Mouse (Mus musculus) granulocyte monocyte progenitor cell, adult 5-6 weeks (primary cell): ENCODE data around the gene Psen1. TPM values are rescaled to one million over a fixed set of nuclear protein-coding genes. Genes with fewer than 3 reads are reported as not detected.

ENCODE experiments used
- ATAC-seq: replicated peaks from 2 replicates; pipeline ENCODE4 v1.8.0; 2016; ENCODE audit warnings: mild to moderate bottlenecking, moderate TSS enrichment, inconsistent platforms; ENCODE audit not compliant: poor library complexity, severe bottlenecking
- total RNA-seq, 2 experiments: library from RNA; stranded (forward) in 1 of 2; stranded (reverse) in 1 of 2; fragments of 200-712, 200-1000 nt in 1 of 2; fragments of >200 nt in 1 of 2; fragmentation: Nextera tagmentation in 1 of 2; gene quantifications; 2 replicates each; pipeline ENCODE4 v1.2.3; 2014 to 2017

Gene Psen1
- total RNA-seq, 2 experiments from 2014 or later, result 74.1 to 75.0 TPM

- no peak for ATAC-seq
Measured at GRCm38 (mm10) chr12:83721281-83721680, 33.3 kb downstream of the Psen1 start.

DNA sequence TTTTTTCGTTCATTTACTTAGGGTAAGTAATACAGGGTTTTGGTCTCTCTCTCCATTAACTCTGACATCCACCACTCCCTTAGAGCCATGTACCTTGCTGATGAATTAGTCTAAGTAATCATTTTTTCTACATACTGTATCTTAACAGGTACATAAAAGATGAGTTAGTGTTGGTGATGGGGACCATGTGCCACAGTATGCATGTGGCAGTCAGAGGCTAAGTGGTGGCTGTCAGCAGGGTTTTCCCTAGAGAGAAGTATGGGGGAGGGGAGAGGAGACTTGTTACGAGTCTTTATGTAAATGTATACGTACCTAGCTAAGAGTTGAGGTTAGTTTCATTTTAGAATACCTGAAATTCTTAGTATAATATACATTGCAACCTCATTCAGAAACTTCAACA is 35.1 kb downstream of the Psen1 start:
- ATAC-seq, result no peak

DNA sequence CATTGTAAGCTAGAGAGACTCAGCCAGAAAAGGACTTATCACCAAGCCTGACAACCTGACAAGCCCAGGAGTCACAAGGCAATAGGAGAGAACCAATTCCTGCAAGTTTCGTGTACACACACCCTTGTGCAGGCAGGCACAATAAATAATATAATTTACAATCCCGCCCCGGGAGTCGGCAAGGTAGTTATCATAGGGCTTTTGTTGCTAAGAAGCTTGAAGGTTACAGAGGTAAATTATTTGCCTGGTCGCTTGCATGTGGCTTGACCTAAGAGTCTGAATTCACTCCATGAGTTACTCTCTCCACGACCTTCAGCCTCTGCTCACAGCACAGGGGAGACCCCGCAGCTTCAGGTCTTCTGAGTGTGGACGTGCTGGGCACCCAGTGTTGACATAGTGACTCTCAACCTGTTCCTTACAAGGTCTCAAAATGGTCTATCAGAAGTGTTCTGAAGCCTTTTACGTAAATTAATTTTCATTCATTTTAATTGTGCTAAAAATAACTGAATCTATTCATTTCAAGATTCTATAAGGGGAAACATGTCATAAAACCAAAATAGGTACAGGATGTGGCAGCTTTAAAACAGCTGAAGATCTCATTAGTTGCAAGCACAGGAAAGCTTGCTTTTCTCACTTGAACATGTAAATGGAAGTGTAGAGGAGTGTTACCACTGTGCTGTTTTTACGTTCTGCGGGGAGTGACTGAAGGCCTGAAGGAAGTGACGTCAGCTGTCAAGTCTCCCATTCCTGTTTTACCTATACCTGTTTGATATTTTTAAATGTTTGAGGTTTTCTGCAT is 38.8 kb downstream of the Psen1 start:
- ATAC-seq, result no peak

DNA sequence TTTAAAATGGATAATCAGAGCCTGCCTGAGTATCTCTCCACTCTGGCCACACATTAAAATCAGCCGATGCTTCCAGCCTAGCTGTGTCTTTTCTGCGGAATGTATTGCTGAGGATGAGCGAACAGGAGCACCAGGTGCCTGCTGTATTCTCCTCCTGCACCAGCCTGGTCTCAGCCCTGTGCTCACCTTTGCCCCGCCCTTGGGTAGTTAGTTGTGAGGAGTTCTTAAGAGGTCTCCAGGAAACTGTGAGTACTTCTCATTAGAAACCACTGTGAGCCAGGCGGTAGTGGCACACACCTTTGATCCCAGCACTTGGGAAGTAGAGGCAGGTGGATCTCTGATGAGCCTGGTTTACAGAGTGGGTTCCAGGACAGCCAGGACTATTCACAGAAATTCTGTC is 44.3 kb downstream of the Psen1 start:
- no peak for ATAC-seq

DNA sequence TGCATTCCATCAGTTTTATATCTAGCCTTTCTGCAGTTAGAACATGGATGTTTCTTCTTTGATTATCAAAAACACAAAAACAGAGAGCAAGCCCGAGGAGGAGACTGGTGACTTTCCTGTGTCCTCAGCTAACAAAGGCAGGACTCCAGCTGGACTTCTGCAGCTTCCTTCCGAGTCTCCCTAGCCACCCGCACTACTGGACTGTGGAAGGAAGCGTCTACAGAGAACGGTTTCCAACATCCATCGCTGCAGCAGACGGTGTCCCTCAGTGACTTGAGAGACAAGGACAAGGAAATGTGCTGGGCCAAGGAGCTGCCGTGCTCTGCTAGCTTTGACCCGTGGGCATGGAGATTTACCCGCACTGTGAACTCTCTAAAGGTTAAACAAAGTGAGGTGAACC is 46.1 kb downstream of the Psen1 start:
- ATAC-seq, result no peak

DNA sequence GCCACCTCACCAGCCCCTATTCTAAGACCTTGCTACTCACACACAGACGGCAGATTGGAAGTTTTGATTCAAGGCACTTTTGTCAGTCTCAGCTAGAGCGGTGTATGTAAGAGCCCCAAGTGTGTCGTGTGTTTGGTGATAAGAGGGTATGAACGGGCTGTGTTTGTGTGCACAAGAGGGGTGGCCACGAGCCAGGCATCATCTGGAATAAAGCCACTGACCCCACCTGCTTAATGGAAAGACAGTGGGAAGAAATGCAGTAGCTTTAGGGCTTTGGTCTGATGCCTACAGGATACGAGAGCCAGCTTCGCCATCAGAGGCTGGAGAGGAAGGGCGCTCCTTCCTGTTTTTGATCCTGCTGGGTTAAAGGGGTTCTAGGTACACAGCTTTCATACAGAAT is 48.3 kb downstream of the Psen1 start:
- ATAC-seq, result no peak

DNA sequence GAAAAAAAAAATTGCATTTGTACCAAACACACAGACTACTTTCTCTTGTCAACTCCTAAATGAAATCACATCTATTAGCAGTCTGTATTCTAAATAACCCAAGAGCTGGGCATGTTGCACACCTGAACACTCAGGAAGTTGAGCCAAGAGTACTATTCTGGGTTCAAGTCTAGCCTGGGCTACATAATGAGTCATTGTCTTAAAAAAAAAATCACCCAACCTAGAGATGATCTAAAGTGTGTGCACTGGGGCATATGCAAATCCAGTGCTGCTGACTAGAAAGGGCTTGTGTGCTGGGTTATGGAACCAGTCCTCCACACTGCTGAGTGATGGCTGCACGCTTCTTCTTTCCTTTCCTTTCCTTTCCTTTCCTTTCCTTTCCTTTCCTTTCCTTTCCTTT is 50.7 kb downstream of the Psen1 start:
- no peak for ATAC-seq

DNA sequence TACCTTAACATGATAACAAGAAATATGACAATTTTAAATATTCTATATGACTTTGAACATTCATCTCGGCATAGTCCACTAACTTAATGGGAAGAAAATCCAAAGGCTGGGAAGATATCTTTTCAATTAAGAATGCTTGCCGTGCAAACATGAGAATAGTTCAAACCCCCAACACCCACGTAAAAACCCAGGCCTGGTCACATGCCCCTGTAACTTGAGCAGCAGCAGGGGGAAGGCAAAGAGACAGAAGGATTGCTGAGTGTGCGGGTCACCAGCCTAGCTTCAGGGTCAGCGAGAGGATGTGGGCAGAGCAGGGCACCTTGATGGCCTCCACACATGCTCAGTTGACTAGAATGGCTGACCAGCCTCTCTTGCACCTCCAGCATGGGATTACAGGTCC is 53.8 kb downstream of the Psen1 start:
- no peak for ATAC-seq

DNA sequence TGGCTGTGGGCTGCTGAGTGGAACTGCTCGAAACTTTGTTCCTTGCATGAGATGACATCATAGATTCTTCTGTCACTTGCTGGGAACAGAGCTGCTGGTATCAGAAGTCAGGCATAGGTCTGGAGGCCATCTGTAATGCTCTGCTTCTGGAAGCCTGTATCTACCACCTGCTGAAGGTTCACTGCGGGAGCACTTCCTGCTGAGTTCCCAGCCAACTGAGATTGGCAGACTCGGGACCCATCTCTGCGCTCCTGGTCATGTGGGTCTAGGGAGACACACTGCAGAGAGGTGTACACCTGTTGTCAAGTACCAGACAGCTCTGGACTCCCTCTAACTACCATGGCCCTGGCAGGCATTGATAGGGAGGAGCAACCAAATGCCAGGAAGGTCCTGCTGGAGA is 54.9 kb downstream of the Psen1 start:
- no peak for ATAC-seq

- no peak for ATAC-seq
Measured at GRCm38 (mm10) chr12:83743712-83744111, 55.8 kb downstream of the Psen1 start.

- ATAC-seq, result no peak
Measured at GRCm38 (mm10) chr12:83749186-83749585, 61.2 kb downstream of the Psen1 start.

DNA sequence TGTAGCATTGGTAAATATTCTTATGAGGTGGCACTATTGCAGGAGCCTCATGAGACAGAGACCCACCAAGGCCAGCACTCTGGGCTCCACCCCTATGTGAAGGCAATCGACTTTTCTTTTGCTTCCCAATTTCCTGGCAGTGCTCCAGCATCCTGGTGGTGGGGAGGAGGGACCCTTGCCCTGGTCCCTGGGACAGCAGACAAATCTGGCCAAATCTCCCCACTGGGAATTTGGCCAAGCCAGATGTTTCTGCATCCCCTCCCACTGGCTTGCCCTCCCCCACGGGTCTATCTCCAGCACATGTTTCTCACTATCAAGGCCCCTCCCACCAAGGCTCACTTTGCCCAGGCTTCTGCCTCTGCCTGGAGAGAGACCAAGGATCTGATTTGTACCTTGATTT is 64.5 kb downstream of the Psen1 start:
- no peak for ATAC-seq

GRCm38 (mm10) chr12:83758735-83759134 is 70.8 kb downstream of the Psen1 start:
- no peak for ATAC-seq

DNA sequence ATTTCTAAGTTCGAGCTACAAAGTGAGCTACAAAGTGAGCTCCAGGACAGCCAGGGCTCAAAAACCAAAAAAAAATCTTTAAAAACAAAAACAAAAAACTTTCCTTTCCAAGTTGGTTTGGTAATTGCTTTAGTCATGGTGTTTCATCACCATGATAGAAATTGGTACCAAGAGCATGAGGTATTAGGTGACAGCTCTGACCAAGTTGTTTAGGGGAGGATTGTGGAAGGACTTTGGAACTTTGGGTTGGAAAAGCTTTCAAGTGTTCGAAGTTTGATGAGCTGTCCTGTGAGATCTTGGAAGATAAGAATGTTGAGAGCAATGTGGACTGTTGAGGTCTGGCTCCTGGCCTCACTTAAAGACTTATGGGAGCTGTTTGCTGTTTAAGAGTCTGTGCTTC is 72.2 kb downstream of the Psen1 start:
- no peak for ATAC-seq

- peak; percentile 86 for ATAC-seq
Measured at GRCm38 (mm10) chr12:83762706-83763105, 74.8 kb downstream of the Psen1 start.

DNA sequence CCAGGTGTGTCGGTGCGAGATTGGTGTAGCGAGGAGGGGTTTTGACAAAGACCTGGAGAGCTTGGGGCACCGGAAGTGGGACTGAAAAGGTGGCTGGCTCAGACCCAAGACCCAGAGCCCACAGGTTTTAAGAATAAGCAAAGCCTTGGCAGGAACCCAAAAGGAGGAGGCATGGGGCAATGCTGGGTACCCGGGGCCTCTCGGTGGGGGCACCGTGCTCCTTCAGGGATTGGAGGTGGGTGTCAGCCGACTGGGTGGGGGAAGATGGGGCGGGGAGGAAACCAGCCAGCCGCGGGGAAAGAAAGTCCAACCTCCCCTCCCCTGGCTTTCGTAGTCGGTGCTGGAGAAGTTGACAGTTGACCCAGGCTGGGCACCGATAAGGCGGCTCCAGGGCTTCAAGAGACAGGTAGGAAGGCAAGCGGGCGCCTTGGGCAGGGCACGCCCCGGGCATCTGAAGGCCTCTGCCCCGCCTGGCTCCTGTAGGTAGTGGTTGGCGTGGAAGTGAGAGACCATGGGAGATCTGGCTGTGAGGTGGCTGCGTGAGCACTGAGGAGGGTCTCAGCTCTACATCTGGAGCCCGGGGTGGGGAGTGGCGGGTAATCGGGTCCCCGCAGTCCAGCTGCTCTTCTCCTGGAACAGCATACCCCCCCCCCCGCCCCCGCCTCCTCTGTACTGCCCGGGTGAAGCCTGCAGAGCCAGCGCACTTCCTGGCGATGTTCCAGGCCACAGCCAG is 75.5 kb downstream of the Psen1 start, which contains the start of gene Papln:
Gene Papln (plus strand): TSS at position 324 of the 733 bp plus-strand sequence.
- ATAC-seq, result peak; percentile 41; the same call in 1 of the 2 replicates

- ATAC-seq, result no peak
Measured at GRCm38 (mm10) chr12:83764044-83764365, 76.1 kb downstream of the Psen1 start.

DNA sequence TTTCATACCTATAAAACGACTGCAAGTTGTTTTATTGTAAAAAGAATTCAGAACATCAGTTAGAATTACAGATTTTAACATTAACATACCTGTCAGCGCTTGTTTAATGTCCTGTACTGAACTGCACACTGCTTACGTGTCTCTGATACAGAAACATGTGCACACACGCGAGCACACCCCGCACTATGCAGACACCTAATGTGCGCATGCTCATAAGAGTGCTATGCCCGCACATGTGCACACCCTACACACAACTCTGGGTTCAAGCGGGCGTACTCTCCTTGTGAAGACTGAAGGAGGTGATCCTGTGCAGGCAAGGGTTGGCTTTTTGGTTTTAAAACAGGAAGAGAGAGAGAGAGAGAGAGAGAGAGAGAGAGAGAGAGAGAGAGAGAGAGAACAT is 76.6 kb downstream of the Psen1 start:
- no peak for ATAC-seq

DNA sequence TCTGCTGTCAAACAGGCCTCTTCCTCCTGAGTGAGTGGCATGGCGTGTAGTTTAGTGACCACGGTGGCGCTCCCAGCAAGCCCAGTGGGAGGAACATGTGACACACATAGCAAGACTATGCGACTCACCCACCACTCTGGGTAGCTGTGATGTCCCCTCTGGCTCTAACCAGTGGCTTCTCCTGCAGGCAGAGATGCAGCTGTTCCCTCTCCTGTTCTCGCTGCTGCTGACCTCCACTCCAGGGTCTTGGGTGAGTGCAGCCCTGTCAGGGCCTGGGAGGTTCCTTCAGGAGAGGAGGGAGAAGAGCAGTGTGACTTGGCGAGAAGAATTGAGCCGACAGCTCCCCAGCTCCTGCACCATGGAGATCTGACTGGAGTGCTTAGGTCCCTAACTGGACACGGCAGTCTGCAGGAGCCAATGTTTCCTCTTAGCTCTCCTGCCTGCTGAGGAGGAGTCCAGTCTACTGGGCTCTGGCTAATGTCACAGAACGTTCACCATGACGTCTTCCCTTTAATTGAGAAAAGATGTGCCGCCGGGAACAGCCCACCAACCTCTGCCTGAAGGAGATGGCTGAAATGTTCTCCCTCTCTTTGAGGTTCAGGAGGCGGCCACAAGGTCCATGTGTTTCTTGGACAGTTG is 78.1 kb downstream of the Psen1 start:
- no peak for ATAC-seq

DNA sequence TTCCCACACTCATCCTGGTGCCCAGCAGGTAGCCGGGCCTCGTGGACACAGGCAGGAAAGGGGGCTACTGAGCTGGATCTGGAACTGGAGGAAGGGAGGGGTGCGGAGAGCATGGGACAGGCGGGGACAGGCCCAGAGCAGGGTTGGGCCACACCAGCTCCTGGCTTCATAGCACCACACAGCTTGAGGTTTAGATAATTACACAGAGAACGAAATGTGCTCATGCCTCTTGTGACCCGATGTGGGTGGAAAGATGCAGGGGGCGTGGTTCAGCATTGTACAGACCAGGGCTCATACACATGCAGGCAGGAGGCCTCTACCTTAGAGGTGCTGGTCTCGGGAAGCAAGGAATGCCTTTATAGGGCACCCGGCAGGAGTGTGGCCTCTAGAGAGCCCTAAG is 79.9 kb downstream of the Psen1 start:
- ATAC-seq, result no peak

DNA sequence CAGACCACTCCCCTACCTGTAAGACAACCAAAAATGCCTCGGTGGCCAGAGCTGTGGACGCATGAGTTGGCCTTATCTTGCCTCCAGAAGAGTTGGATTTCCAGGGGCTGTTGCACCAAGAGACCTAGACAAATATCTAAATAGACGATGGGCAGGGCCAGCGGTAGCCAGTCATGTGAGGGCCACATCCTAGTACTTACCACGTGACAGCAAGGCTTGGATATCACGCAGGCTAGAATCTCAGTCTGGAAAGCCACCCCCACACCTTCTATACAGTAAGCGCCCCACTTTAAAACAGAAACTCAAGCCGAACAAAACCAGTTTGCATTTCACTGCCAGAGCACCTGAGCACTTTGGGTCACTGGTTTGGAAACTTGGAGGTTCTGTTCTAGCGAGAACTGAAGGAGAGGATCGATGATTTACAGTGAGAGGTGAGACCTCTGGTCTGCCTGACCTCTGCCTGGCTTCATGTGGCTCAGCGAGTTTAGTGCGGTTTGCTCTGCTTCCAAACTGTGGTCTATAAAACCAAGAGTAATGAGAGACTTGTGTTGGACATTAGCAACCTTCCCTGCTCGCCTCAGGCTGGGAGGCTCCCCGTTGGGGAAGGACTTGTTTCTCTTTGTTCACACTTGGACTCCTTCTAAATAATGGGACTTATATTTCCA is 80.4 kb downstream of the Psen1 start:
- ATAC-seq, result no peak
